Mouse (Mus musculus): ENCODE data around the gene Efcab12.
"Not testable (repeated sequence)": the region's sequence is repeated elsewhere in the genome, so short reads cannot be mapped to it uniquely, and the experiment has no call there.

The Efcab12 gene

GRCm38 (mm10) chr6:115838161-115838597 is at the start of gene Efcab12:
TSS of gene Efcab12 (minus strand) at chr6:115838412.
- no peak for DNase-seq (ENCODE audit: extremely low read depth, low read depth)

DNA sequence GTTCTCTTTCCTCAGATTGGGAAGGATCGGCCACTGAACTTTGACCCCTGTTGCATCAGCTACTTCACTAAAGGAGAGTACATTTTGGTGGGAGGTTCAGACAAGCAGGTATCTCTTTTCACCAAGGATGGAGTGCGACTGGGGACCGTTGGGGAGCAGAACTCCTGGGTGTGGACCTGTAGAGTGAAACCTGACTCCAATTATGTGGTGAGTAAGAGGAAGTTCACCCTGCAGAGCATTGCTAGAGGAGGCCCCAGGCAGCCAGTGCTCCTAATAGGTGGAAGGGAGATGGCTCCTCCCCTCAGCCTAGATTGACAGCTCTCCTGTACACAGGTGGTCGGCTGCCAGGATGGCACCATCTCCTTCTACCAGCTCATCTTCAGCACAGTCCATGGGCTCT is 48.7 kb upstream of the Efcab12 start:
- peak; percentile 67 for DNase-seq (ENCODE audit: extremely low read depth, low read depth)

- no peak for DNase-seq (ENCODE audit: extremely low read depth, low read depth)
Measured at GRCm38 (mm10) chr6:115884018-115884417, 45.8 kb upstream of the Efcab12 start.

DNA sequence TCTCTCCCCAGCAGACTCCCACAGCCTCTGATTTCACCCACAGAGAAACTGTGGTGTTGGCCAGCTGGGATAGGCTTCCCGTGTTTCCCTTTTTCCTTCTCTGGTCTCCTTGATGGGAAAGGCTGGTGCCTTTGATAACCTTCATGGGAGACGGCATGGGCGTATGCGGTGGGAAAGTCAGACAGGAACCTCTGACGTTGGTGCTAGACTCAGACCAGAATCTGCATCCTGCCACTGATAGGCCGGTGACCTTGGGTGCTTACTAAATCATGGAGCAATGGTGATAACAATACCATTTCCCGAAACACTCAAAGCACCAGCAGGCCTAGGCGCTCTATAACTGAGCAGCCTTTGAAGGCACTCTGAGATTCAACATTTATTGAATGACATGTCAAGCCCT is 42.5 kb upstream of the Efcab12 start:
- no peak for DNase-seq (ENCODE audit: extremely low read depth, low read depth)

DNA sequence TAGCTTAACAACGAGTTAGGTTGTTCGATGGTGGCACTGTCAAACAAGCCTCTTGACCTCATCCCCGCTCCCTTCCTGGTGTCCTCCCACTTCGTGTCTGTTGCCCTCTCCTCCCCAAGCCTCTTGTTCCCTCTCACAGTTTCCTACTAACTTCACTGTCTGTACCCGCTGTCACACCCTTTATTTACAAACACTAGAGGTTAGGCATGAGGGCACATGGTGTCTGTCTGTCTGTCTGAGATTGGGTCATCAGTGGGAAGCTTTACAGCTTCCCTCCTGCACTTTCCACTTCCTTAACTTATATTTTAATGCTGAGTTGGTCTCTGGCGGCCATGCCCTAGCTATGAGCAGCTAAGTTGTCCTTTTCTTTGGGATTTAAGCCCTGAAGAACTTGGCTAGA is 41.5 kb upstream of the Efcab12 start:
- DNase-seq (ENCODE audit: extremely low read depth, low read depth): no peak

DNA sequence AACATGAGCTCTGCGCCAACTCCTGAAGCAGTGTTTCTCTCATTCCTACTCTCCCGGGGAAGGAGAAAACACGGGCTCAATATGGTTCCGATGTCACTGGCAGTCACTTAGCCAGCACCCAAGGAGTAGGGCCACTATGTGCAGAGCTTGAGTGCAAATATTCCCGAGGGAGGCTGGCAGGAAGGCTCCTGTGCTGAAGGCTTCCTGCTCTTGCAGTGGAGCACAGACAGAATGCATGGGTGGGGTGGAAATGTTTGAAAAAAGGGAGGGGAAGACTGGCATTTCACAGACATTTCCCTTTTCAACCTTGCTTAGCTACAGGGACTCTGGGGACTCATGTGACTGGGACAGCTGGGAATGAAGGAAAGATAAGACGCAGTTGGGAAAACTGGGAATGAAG is 40.5 kb upstream of the Efcab12 start:
- no peak for DNase-seq (ENCODE audit: extremely low read depth, low read depth)

GRCm38 (mm10) chr6:115877239-115877638 is 39.0 kb upstream of the Efcab12 start:
- no peak for DNase-seq (ENCODE audit: extremely low read depth, low read depth)

DNA sequence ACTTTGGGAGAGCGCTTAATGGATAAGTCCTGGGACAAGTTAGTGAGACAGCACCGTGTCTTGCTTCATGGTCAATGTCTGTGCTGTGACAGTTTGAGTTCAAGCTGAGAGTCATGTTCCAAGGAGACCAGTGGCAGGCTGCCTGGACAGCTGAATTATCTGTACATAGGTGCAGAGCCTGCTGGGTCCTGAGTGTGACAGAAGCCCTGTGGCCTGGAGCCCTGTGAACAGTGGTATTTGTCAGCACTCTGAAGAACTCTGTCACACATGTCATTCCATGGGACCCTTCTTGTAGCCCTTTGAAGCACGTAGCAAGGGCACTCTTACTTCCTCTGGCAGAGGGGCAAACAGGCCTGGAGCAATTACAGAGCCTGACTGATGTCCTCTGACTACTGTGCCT is 33.1 kb upstream of the Efcab12 start:
- not testable (repeated sequence) for DNase-seq (ENCODE audit: extremely low read depth, low read depth)

DNA sequence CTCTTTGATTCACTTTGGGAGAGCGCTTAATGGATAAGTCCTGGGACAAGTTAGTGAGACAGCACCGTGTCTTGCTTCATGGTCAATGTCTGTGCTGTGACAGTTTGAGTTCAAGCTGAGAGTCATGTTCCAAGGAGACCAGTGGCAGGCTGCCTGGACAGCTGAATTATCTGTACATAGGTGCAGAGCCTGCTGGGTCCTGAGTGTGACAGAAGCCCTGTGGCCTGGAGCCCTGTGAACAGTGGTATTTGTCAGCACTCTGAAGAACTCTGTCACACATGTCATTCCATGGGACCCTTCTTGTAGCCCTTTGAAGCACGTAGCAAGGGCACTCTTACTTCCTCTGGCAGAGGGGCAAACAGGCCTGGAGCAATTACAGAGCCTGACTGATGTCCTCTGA is 28.9 kb upstream of the Efcab12 start:
- DNase-seq (ENCODE audit: extremely low read depth, low read depth): not testable (repeated sequence)

- DNase-seq (ENCODE audit: extremely low read depth, low read depth): no peak
Measured at GRCm38 (mm10) chr6:115865246-115865645, 27.0 kb upstream of the Efcab12 start.

DNA sequence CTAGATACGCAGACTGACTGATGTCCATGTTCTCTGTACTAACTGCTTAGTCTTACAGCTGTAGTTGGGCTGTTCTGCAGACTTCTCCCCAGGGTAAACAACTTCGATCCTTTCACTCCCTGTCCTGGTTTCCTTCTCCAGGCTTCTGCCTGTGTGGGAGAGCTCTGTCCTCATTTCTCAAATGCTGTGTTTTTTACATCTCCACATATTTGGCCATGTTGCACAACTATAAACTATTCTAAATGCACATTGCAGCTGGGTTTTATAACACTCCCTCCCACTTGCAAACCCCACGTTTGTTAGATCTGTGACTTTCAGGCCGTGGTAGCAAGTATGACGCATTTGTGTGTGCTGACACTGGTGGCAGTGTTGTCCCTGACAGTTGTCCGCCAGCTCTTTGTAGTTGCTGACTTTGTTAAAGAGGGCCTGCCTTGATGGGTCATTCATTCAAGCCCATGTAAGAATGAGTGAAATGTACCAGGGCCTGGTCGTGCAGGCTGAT is 25.2 kb upstream of the Efcab12 start:
- no peak for DNase-seq (ENCODE audit: extremely low read depth, low read depth)

- no peak for DNase-seq (ENCODE audit: extremely low read depth, low read depth)
Measured at GRCm38 (mm10) chr6:115860027-115860556, 21.9 kb upstream of the Efcab12 start.

DNA sequence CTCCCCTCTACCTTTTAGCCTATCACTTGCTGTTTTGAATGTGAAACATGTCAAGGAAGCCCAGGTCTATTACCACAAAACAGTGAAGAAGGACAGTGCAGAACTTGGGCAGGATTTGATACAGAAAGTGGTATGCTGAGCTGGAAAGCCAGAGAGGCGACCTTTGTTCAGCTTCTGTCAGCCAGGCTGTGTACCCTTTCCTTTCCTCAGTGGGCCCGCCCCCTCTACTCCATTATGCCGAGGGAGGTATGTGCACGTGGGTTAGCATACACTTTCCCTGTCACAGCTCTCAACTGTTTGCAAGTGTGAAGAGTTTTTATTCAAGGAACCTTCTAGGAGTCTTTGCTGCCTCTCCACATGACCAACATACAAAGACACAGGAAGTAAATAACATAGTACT is 21.0 kb upstream of the Efcab12 start:
- DNase-seq (ENCODE audit: extremely low read depth, low read depth): no peak

DNA sequence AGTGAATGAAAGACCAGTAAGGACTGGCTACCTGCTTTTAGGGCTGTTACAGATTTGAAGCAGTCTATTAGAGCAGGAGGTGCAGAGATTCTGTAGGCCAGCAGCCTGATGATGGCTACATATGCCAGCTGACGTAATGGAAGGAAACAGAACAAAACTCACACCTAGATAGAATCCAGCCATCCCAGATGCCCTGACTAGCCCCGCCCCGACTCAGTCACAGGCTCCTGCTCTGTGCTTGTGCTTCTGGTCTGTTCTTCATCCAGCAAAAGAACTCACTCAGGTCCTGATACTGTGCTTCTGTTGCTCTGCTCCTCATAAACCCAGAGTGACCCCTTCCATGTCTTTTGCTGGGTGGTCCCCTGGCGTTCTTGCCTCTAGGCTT is 18.1 kb upstream of the Efcab12 start:
- no peak for DNase-seq (ENCODE audit: extremely low read depth, low read depth)

- DNase-seq (ENCODE audit: extremely low read depth, low read depth): no peak
Measured at GRCm38 (mm10) chr6:115855733-115856360, 17.6 kb upstream of the Efcab12 start.

DNA sequence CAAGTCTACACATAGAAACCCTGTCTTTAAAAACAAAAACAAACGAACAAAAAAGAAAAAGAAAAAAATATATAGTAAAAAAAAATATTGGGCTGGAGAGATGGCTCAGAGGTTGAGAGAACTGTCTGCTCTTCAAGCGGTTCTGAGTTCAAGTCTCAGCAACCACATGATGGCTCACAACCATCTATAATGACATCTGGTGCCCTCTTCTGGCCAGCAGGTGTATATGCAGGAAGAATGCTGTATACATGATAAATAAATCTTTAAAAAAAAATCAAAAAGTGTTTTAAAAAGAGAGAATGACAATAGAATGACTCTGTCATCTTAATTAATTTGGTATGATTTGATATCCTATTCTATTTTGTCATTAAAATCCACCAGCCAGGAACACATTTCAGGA is 16.2 kb upstream of the Efcab12 start:
- peak; percentile 18 for DNase-seq (ENCODE audit: extremely low read depth, low read depth)

DNA sequence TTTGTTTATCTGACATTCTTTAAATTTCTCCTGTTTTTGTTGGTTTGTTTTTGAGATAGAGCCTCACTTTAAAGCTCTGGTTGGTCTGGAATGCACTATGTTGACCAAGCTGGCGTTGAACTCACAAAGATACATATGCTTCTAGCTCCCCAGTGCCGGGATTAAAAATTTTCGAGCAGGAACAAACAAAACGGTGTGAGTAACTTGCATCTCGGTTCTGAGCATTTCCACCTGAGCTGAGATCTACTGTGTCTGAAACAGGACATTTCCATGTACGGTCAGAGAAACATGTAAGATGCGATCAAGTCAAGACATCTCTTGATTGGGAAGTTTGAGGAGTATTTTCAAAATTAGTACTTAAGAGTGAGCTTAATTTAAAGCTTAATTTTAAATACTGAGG is 15.8 kb upstream of the Efcab12 start:
- DNase-seq (ENCODE audit: extremely low read depth, low read depth): peak; percentile 18

GRCm38 (mm10) chr6:115853091-115853813 is 15.0 kb upstream of the Efcab12 start, which contains the start of the genes Mbd4 and Ift122:
TSS of gene Mbd4 (minus strand) at chr6:115853371.
TSS of gene Ift122 (plus strand) at chr6:115853470.
- peak; percentile 99 for DNase-seq (ENCODE audit: extremely low read depth, low read depth)

DNA sequence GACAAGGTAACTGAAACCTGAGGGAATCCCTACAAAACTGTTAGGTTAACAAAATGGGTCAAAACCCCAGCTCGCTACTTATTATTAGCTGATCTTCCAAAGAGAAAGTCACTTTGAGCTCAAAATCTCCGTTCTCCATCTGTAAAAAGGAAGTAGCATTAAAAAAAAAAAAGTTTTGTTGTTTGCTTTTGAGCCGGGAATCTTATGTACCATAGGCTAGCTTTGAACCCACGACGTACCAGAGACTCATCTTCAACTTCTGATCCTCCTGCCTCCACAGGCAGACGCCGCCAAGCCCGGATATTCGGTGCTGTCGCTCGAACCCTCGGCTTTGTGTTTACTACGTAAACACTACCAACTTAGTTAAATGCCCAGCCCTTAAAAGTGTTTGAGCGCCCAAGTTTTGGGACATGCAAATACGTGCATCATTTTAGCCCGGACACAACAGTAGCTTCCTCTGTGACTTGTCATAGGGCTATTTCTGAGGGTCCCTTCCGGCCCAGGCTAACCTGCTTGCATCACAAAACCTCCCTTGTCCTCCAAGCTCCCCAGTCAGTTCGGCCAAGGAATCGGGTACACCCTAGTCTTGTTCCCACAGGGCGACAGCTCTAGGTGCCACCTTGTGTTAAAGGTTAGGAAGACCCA is 14.4 kb upstream of the Efcab12 start:
- DNase-seq (ENCODE audit: extremely low read depth, low read depth): no peak

GRCm38 (mm10) chr6:115848598-115849304 is 10.5 kb upstream of the Efcab12 start:
- no peak for DNase-seq (ENCODE audit: extremely low read depth, low read depth)

GRCm38 (mm10) chr6:115846640-115847411 is 8.6 kb upstream of the Efcab12 start:
- DNase-seq (ENCODE audit: extremely low read depth, low read depth): peak; percentile 67
